Mouse (Mus musculus) adrenal gland, adult 2 months (tissue): Measurements from ENCODE around the gene BC049715. TPM values are rescaled to one million over a fixed set of nuclear protein-coding genes. Genes with fewer than 3 reads are reported as not detected.
A peak's percentile ranks its signal among the peaks of the same experiment; 100 is the strongest.
"Not testable (repeated sequence)": the region's sequence is repeated elsewhere in the genome, so short reads cannot be mapped to it uniquely, and the experiment has no call there.

Experiments
- DNase-seq: peaks from one replicate; pipeline ENCODE4 v3.0.0; 2021
- polyA plus RNA-seq: library from polyadenylated mRNA; depleted of rRNA; stranded (reverse); fragments of >200 nt; gene quantifications from 2 replicates; pipeline ENCODE4 v1.2.3, GENCODE M21; 2012
- total RNA-seq, 2 experiments: library from RNA; stranded (reverse); gene quantifications; 2 replicates each; pipeline ENCODE4 v1.2.3; 2021

Gene BC049715
- total and polyA plus RNA-seq, 3 experiments, result 0.21 to 1.1 (median 0.41) TPM

- no peak for DNase-seq
Measured at GRCm38 (mm10) chr6:136852348-136852747, 24.9 kb downstream of the BC049715 start.

GRCm38 (mm10) chr6:136852762-136853161 is 25.3 kb downstream of the BC049715 start:
- DNase-seq, result no peak

DNA sequence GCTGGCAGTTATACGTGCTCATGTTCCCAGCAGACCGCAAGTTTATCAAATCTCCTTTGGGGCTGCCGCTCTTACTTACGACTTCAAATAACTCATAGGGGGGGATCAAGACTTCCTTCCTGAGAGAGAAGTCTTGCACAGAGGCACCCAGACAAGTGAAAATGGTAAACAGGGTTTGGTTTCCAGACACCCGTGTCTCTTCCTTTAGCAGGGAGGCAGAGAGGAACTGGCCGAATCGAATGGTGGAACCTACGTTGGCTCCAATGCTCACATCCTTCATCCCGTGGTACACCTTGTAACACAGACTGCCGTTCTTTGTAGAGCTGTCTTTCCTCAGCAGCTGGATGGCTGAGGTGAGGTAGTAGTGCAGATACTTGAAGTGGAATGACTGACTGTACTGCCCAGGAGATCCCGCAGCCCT is 26.9 kb downstream of the BC049715 start:
- DNase-seq, result no peak

GRCm38 (mm10) chr6:136855183-136855582 is 27.8 kb downstream of the BC049715 start:
- DNase-seq, result no peak

GRCm38 (mm10) chr6:136856071-136856636 is 28.7 kb downstream of the BC049715 start:
- DNase-seq, result peak; percentile 58

DNA sequence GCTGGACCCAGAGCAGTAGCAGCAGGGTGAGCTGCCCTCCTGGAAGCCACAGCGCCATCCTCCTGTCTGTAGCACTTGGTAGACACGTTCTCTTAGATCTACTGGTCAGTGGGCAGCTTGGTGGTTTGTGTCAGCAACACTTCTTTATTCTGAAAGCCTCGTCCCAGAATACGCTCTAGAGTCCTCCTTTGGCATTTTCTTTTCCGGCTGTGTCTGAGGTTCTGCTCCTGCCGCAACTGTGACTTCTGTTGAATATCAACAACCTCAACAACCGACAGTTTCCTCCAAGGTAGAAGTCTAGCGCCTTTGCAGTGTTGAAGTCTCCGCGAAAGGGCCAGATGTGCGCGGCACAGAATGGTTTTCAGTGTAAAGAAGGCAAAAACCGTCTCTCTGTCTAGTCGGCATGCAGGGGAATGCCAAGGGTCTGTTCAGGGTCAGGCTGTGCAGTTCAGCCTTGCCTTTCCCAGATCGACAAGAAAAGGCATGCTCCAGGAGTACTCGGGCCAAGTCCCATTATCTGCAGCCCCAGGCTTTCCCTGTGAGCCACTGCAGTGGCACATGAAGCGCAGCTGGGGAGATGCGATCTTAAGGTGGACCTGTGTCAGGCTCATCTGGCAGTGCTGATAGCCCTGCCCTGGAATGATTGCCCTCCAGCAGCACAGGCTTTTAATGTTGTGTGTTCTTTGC is 29.9 kb downstream of the BC049715 start, which contains the start of gene Art4:
Gene Art4 (minus strand): TSS at position 548 of the 687 bp plus-strand sequence.
- DNase-seq, result peak; percentile 44

DNA sequence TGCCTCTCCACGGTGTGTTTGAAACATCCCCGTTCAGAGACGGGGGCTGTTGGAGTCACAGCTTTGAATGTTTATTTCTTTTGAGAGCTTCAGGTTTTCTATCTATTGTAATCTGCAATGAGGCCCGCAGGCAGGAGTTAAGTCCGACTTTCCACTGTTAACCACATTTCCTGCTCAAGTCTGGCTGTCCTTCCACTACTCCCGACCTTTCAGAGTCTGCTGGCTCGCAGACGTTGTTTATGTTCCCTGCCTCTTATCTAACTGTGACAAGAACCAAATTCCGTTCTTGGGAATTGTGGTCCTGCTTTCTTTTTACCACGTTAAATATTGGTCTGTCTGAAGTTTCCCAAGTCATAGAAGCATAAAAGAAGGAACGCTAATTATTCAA is 30.4 kb downstream of the BC049715 start:
- no peak for DNase-seq

DNA sequence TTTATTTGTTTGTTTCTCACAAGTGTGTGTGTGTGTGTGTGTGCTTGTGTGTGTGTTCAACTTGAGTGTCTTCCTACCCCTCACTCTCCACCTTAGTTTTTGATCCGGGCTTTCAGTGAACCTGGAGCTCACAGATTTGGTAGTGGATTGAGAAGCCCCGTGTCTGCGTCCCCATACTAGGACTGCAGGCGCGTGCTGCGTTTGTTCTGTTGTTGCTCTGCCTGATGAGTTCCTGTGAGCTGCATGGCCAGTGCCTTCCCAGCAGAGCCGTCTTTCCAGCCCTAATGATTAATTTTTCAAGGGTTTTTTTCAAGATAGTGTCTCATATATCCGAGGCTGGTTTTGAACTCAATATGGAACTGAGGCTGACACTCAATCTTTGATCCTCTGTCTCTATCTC is 31.0 kb downstream of the BC049715 start:
- DNase-seq, result no peak

- no peak for DNase-seq
Measured at GRCm38 (mm10) chr6:136861020-136861419, 33.6 kb downstream of the BC049715 start.

DNA sequence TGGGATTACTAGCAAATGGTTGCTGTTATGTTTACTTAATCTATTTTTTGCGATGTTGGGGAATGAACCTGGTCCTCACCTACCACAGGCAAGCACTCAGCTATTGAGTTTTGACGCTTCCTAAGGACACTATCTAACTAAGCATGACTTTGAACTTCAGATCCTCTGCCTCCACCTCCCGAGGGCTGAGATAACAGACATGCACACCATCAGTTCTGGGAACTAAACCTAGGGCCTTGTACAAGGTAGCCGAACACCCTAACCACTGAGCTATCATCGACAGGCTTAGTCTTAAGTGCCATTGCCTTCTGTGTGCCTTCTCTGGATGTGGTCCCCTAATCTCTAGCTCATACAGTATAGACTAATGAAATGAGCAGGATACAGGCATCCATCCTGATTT is 37.9 kb downstream of the BC049715 start:
- DNase-seq, result no peak

DNA sequence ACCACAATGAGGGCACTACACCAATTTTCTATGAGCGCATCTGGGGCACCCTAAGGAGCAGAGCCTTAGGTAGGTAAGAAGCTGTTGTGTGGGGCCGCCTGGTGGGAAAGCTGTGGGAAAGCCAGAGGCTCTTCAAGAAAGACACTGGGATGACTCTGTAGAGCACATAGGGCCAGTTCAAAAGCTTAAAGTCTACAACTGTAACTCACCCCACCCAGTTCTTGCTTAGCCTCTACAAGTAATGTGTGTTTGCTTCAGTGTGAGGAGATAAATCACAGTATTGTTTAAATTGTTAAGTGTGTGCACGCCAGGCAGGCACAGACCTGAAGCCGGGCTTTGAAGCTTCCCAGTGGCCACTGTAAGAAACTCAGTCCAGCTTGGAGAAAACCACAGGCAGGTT is 38.7 kb downstream of the BC049715 start:
- DNase-seq, result no peak

GRCm38 (mm10) chr6:136868921-136869320 is 41.5 kb downstream of the BC049715 start:
- no peak for DNase-seq

GRCm38 (mm10) chr6:136874599-136874998 is 47.2 kb downstream of the BC049715 start:
- DNase-seq, result no peak

GRCm38 (mm10) chr6:136875670-136876069 is 48.2 kb downstream of the BC049715 start, which contains the start of gene Mgp:
TSS of gene Mgp (minus strand) at chr6:136875823.
- DNase-seq, result no peak

- no peak for DNase-seq
Measured at GRCm38 (mm10) chr6:136881678-136882077, 54.3 kb downstream of the BC049715 start.

- no peak for DNase-seq
Measured at GRCm38 (mm10) chr6:136883431-136883915, 56.0 kb downstream of the BC049715 start.

DNA sequence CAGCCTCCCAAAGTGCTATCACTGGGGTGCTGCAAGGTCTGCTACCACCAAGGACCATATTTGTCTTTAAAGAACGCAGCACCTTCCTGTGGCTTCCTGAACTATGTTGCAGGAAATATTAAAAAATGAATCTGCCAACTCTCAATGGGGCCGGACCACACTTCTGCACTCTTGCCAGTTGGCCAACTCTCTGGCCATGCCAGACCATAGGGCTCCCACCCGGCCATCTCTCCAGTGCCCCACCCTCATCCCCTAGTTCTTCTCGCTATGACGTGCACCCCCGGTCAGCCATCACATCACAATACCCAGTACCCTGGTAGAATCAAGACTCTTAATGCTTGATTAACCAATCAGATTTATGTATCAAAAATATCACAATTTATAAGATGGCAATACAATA is 56.5 kb downstream of the BC049715 start:
- no peak for DNase-seq

DNA sequence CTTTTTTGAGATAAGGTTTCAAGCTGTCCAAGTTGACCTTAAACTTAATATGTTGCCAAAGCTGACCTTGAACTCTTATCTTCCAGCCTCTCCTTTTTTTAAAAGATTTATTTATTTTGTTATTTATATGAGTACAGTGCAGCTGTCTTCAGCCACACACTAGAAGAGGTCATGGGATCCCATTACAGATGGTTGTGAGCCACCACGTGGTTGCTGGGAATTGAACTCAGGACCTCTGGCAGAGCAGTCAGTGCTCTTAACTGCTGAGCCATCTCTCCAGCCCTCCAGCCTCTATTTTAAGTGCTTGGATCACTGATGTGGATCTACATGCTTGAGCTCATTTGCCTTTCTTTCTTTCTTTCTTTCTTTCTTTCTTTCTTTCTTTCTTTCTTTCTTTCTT is 57.3 kb downstream of the BC049715 start:
- DNase-seq, result not testable (repeated sequence)

- peak; percentile 77 for DNase-seq
Measured at GRCm38 (mm10) chr6:136887854-136888253, 60.4 kb downstream of the BC049715 start.

DNA sequence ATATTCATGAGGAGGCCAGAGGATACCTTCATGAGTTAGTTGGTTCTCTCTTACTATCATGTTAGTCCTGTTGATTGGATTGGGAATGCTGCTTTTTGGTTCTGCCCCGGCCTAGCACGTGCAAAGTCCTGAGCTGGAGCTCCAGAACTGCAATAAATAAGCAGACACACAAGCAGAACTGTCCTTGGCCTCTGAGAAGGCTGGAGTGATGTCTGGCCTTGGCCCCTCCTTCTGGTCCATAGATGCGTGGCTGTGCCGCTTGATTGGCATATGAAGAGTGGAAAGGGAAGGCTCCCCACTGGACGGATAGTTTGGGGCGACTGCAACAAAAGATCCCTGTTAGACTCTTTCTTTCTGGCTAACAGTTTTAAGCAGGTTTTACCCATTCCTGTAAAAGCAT is 61.6 kb downstream of the BC049715 start:
- peak; percentile 56 for DNase-seq

DNA sequence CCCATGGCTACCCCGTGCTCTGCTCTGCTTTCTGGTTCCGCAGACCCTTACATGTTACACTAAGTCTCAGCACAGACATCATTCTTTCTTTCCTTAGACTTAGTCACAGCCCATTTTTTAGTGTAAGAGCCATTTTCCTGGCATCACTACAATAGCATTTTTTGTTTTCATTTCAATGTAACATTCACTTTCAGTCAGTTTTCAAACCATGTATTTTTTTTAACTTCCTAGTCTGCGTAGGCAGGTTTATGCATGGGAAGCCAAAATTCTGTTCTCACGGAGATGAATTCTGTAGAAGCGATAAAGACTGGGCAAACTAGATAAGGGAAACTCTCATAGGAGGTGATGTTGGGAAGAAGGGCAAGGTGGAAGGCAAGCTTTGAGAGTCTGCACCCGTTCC is 62.1 kb downstream of the BC049715 start:
- DNase-seq, result no peak
